Mouse (Mus musculus) kidney, adult 2 months (tissue): ENCODE data around the gene Rfx1.

Source experiments
- CTCF ChIP-seq: fragments of 200-500 bp; conservative IDR thresholded peaks from 2 replicates; pipeline ENCODE4 v1.5.1; 2011; ENCODE audit warnings: low read depth, mild to moderate bottlenecking, control low read depth, low read length, moderate library complexity, mixed read lengths; ENCODE audit not compliant: insufficient read depth, insufficient read length
- POLR2A ChIP-seq: fragments of 200-500 bp; IDR thresholded peaks from one replicate; pipeline ENCODE4 v1.6.1; 2011; ENCODE audit warnings: low read depth, low read length, control low read depth

- no peak for TF ChIP-seq POLR2A
- no peak for TF ChIP-seq CTCF
Observed at GRCm38 (mm10) chr8:84103601-84104000, 37.0 kb downstream of the Rfx1 start.
